In the genomic region with DNA sequence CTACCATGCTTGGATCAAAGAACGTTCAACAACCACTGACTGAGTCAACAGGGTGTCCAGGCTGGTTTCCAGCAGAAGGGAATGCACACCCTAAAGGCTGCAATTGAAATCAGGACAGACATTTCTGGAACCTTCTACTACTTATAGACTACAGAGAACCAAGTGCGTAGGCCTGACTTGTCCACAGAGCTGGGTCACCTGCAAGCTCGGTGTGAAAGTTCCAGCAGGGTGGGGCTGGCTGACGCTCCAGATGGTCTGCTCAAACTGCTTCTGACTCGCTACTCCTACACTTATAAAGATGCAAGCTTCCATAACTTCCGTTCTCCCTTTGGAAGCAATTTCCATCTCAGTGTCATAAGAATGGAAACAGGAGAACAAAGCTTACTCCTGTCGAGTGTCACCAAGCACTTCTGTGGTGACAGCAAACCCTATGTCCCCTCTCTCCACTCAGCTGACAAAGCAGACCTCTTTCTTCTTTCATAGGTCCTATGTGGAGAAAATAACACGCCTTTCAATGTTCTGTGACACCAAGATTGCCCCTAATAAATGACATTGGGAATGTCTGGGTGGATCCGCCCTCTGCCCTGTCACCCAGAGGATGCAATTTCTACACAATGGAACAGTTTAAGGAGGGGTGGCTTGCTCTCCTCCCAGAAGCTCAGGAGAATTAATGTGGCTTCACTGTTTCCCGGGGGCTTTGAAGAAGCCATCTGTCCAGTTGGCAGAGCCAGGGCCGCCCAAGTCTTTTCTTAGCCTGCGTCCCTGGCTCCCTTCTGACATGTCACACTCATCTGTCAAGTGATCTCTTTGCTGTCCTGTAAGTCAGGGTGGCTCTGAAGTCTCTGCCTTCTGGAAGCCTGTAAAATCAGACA, we compare ENCODE assay signal across 14 mouse cellular contexts.
DNase-seq lines count a peak whose midpoint lies in the region; ATAC-seq and TF ChIP-seq lines count a peak whose summit lies in the region.
"Had no signal": no experiment of that assay in that cellular context is flagged by ENCODE, and none has a peak within 500 bp of the region (broad histone marks: within the 10 kb centered on the region; RNA-seq: fewer than 3 reads in every experiment).

No protein-coding gene starts in this region.

- DNase-seq in embryo, embryonic 10.5 days (ENCODE audit: low spot score): peak; percentile 22
- DNase-seq in embryo, embryonic 9.5 days (ENCODE audit: extremely low spot score): no peak
- no peak for DNase-seq in layer of hippocampus, adult 2 months (ENCODE audit: low spot score in 2 of 2)
- no peak for DNase-seq in layer of hippocampus, adult 9-10 months (ENCODE audit: low spot score)
- peak; percentile 22 for DNase-seq in 3134 (ENCODE audit: extremely low read depth, insufficient read length, low spot score)
- DNase-seq in spleen, postnatal 10 days (ENCODE audit: low spot score in 2 of 2): no peak
- no peak for DNase-seq in layer of hippocampus, adult 11-12 months (ENCODE audit: low spot score)
- DNase-seq: gastrocnemius, postnatal 10 days; kidney, postnatal 10 days had no signal

- H3K27ac ChIP-seq in layer of hippocampus, adult 2 months: peak overlapping the region; percentile 73
- H3K27ac ChIP-seq in hindbrain, embryonic 12.5 days: 0 out of 2 replicates have a peak overlapping the region, but pooled peaks have one; percentile 17
- H3K27ac ChIP-seq: embryonic facial prominence, embryonic 15.5 days; intestine, embryonic 15.5 days; liver, embryonic 14.5 days; neural tube, embryonic 12.5 days had no signal

- TF ChIP-seq CTCF in layer of hippocampus, adult 2 months (conservative IDR thresholded peaks at IDR 0.05): no peak

- no peaks in the 10 kb centered on the region for H3K36me3 ChIP-seq in hindbrain, embryonic 12.5 days
- H3K36me3 ChIP-seq: embryonic facial prominence, embryonic 15.5 days; intestine, embryonic 15.5 days; neural tube, embryonic 12.5 days had no signal

- H3K4me1 ChIP-seq in hindbrain, embryonic 12.5 days: peaks cover 24% of the 10 kb centered on the region
- H3K4me1 ChIP-seq: embryonic facial prominence, embryonic 15.5 days; intestine, embryonic 15.5 days had no signal

- 58% methylated on average over 12 of the region's 12 CpGs for WGBS in hindbrain, embryonic 12.5 days

- H3K9me3 ChIP-seq in hindbrain, embryonic 12.5 days (replicated peaks): 0 out of 2 replicates have a peak, but pooled peaks cover 3% of the 10 kb centered on the region
- H3K9me3 ChIP-seq: embryonic facial prominence, embryonic 15.5 days; intestine, embryonic 15.5 days; neural tube, embryonic 12.5 days had no signal

- peak; percentile 30; the same call in 1 of the 2 replicates for ATAC-seq in hindbrain, embryonic 12.5 days (ENCODE audit: low FRiP score)
- ATAC-seq: intestine, embryonic 15.5 days had no signal

- no peaks in the 10 kb centered on the region for H3K27me3 ChIP-seq in hindbrain, embryonic 12.5 days
- H3K27me3 ChIP-seq: embryonic facial prominence, embryonic 15.5 days; intestine, embryonic 15.5 days; neural tube, embryonic 12.5 days had no signal

- no peak overlapping the region for H3K9ac ChIP-seq in hindbrain, embryonic 12.5 days
- H3K9ac ChIP-seq: embryonic facial prominence, embryonic 15.5 days; intestine, embryonic 15.5 days; liver, embryonic 14.5 days; neural tube, embryonic 12.5 days had no signal

- no peak overlapping the region for H3K4me3 ChIP-seq in layer of hippocampus, adult 2 months
- no peak overlapping the region for H3K4me3 ChIP-seq in hindbrain, embryonic 12.5 days
- H3K4me3 ChIP-seq: embryonic facial prominence, embryonic 15.5 days; intestine, embryonic 15.5 days; neural tube, embryonic 12.5 days had no signal

- H3K4me2 ChIP-seq in hindbrain, embryonic 12.5 days (replicated peaks): no peak overlapping the region
- H3K4me2 ChIP-seq: embryonic facial prominence, embryonic 15.5 days; intestine, embryonic 15.5 days; neural tube, embryonic 12.5 days had no signal

Comparison
In these comparisons a context has a peak if more than half of its experiments do, and no peak if none do; other contexts are left out.
1. DNase-seq: peak in embryo, embryonic 10.5 days (single experiment) and 3134 (single experiment); none in embryo, embryonic 9.5 days (single experiment), layer of hippocampus, adult 2 months (0 of 2), layer of hippocampus, adult 9-10 months (single experiment), spleen, postnatal 10 days (0 of 2) and layer of hippocampus, adult 11-12 months (single experiment).